Comparison of ENCODE assay signal across 8 mouse cellular contexts in the genomic region with DNA sequence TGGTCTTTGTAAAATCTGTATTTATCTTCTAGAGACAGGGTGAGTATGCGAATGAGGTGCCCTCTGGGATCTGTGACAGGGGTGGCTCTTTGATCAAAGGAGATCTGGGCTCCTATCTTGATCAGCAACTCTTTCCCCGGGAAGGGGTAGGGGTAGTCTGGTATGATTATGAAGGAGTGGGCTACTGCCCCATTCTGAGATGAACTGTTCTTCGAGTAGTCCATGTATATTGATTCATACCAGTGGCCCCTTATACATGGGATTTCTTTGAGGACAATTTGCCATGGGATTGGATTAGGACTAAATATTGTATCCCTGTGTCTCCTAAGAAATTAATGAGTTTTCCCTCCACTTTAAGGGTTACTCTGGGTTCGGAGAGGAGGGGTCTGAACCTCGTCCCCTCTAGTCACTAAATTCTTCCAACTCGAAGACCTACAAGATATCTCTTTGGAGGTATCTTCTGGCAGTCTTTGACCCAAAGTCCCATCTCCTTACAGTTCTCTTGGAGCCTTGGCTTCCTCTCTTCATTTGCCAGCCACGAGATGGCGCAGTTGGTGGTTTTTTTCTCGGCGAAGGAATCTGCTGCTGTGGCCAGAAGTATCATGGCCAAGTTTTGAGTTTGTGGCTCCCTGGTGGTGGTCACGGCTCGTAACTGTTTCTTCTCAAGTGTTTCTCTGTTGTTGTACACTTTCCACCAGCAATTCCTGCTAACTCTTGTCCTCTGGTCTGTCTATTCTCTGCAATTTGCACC. TPM values are rescaled to one million over a fixed set of nuclear protein-coding genes. Genes with fewer than 3 reads are reported as not detected.
DNase-seq lines count a peak whose midpoint lies in the region; ATAC-seq and TF ChIP-seq lines count a peak whose summit lies in the region.

No protein-coding gene starts in this region.

- no peak overlapping the region for H3K9ac ChIP-seq in midbrain, embryonic 11.5 days (ENCODE audit: low read length)
- H3K9ac ChIP-seq in midbrain, embryonic 13.5 days (replicated peaks): no peak overlapping the region
- H3K9ac ChIP-seq in hindbrain, postnatal 0 days (replicated peaks; ENCODE audit: low read length): no peak overlapping the region

- peak; percentile 39 for DNase-seq in gastrocnemius, adult 18-20 months (ENCODE audit: low spot score)
- no peak for DNase-seq in gastrocnemius, adult 8-10 months (ENCODE audit: low spot score in 2 of 2)
- peak; percentile 89 for DNase-seq in midbrain, embryonic 11.5 days (ENCODE audit: low spot score, missing footprints)
- peak; percentile 35 for DNase-seq in ZHBTc4 (ENCODE audit: low read depth, low spot score)
- DNase-seq in hindbrain, postnatal 0 days (ENCODE audit: low spot score): peak; percentile 71
- no peak for DNase-seq in frontal cortex, postnatal 36 days (ENCODE audit: low spot score in 2 of 2)

- 60% methylated on average over 12 of the region's 12 CpGs for WGBS in midbrain, embryonic 11.5 days
- 62% methylated on average over 12 of the region's 12 CpGs for WGBS in midbrain, embryonic 13.5 days
- WGBS in hindbrain, postnatal 0 days: 47% methylated on average over 12 of the region's 12 CpGs
- 50% methylated on average over 12 of the region's 12 CpGs for WGBS in olfactory bulb, adult 2 months

- H3K27ac ChIP-seq in midbrain, embryonic 11.5 days (ENCODE audit: low read depth, low read length): no peak overlapping the region
- no peak overlapping the region for H3K27ac ChIP-seq in midbrain, embryonic 13.5 days
- no peak overlapping the region for H3K27ac ChIP-seq in hindbrain, postnatal 0 days
- no peak overlapping the region for H3K27ac ChIP-seq in olfactory bulb, adult 2 months (ENCODE audit: insufficient read depth, low read depth, low read length)

- no peaks in the 10 kb centered on the region for H3K36me3 ChIP-seq in midbrain, embryonic 11.5 days (ENCODE audit: control insufficient read depth, insufficient read depth, low read length)
- no peaks in the 10 kb centered on the region for H3K36me3 ChIP-seq in midbrain, embryonic 13.5 days
- H3K36me3 ChIP-seq in hindbrain, postnatal 0 days (ENCODE audit: insufficient read depth, low read length): no peaks in the 10 kb centered on the region

- ATAC-seq in midbrain, embryonic 11.5 days (ENCODE audit: low FRiP score): no peak
- ATAC-seq in midbrain, embryonic 13.5 days: no peak
- no peak for ATAC-seq in hindbrain, postnatal 0 days

- peak; percentile 70 for TF ChIP-seq CTCF in hindbrain, postnatal 0 days (IDR thresholded peaks at IDR 0.05; ENCODE audit: low read depth)
- TF ChIP-seq CTCF in olfactory bulb, adult 2 months (IDR thresholded peaks at IDR 0.05; ENCODE audit: insufficient read depth, low read depth, low read length): peak; percentile 39; the same call in 1 of the 2 replicates

- no peaks in the 10 kb centered on the region for H3K9me3 ChIP-seq in midbrain, embryonic 11.5 days (ENCODE audit: control insufficient read depth, low read length)
- no peaks in the 10 kb centered on the region for H3K9me3 ChIP-seq in midbrain, embryonic 13.5 days
- no peaks in the 10 kb centered on the region for H3K9me3 ChIP-seq in hindbrain, postnatal 0 days (ENCODE audit: low read length)

- no peak for TF ChIP-seq POLR2A in olfactory bulb, adult 2 months (IDR thresholded peaks at IDR 0.05; ENCODE audit: insufficient read depth, low read depth, low read length)

- H3K27me3 ChIP-seq in midbrain, embryonic 11.5 days (ENCODE audit: control insufficient read depth, insufficient read depth, low read length): no peaks in the 10 kb centered on the region
- H3K27me3 ChIP-seq in midbrain, embryonic 13.5 days: no peaks in the 10 kb centered on the region
- H3K27me3 ChIP-seq in hindbrain, postnatal 0 days (ENCODE audit: insufficient read depth, low read length): no peaks in the 10 kb centered on the region

- H3K4me3 ChIP-seq in midbrain, embryonic 11.5 days (ENCODE audit: low read depth, low read length): no peak overlapping the region
- H3K4me3 ChIP-seq in midbrain, embryonic 13.5 days (replicated peaks): no peak overlapping the region
- no peak overlapping the region for H3K4me3 ChIP-seq in hindbrain, postnatal 0 days (ENCODE audit: low read length)
- H3K4me3 ChIP-seq in olfactory bulb, adult 2 months (ENCODE audit: insufficient read depth, low read depth, low read length): no peak overlapping the region

- no peak overlapping the region for H3K4me2 ChIP-seq in midbrain, embryonic 11.5 days
- H3K4me2 ChIP-seq in midbrain, embryonic 13.5 days (replicated peaks): no peak overlapping the region
- H3K4me2 ChIP-seq in hindbrain, postnatal 0 days (ENCODE audit: low read depth, low read length): no peak overlapping the region

- no peaks in the 10 kb centered on the region for H3K4me1 ChIP-seq in midbrain, embryonic 11.5 days (ENCODE audit: control insufficient read depth, insufficient read depth, low read length)
- no peaks in the 10 kb centered on the region for H3K4me1 ChIP-seq in midbrain, embryonic 13.5 days (replicated peaks)
- no peaks in the 10 kb centered on the region for H3K4me1 ChIP-seq in hindbrain, postnatal 0 days (ENCODE audit: insufficient read depth, low read length)
- H3K4me1 ChIP-seq in olfactory bulb, adult 2 months (ENCODE audit: control insufficient read depth, insufficient read depth, low read length): no peaks in the 10 kb centered on the region

RNA-seq across cellular contexts. Expression of a gene that starts 24.7 kb away (rescaled TPM):
- total RNA-seq in gastrocnemius, adult 18-20 months (2021): 10 to 100 TPM; 16.0 to 36.1 TPM
- total RNA-seq in gastrocnemius, adult 8-10 months (2022): 10 to 100 TPM; 10.1 to 36.4 (median 14.5) TPM
- polyA plus RNA-seq in midbrain, embryonic 11.5 days (2014; fragmentation: Nextera tagmentation; extraction: Ambion mirVana): 2.7 and 3.0 TPM in 2 replicates
- polyA plus RNA-seq in midbrain, embryonic 13.5 days (2015; fragmentation: Nextera tagmentation; extraction: Ambion mirVana): 1.7 and 2.6 TPM in 2 replicates
- total RNA-seq in hindbrain, postnatal 0 days (2014; rRNA removed): 4.8 and 5.2 TPM in 2 replicates
- polyA plus RNA-seq in hindbrain, postnatal 0 days (2015; fragmentation: Nextera tagmentation; extraction: Ambion mirVana): 3.1 and 3.2 TPM in 2 replicates
- not detected in 2 replicates for polyA plus RNA-seq in olfactory bulb, adult 2 months (2012; ENCODE audit: insufficient read depth, insufficient read length, low replicate concordance, missing spikeins)

Comparison
In these comparisons a context has a peak if more than half of its experiments do, and no peak if none do; other contexts are left out.
1. DNase-seq: peak in gastrocnemius, adult 18-20 months (single experiment), midbrain, embryonic 11.5 days (single experiment), ZHBTc4 (single experiment) and hindbrain, postnatal 0 days (single experiment); none in gastrocnemius, adult 8-10 months (0 of 2) and frontal cortex, postnatal 36 days (0 of 2).